In the genomic region with DNA sequence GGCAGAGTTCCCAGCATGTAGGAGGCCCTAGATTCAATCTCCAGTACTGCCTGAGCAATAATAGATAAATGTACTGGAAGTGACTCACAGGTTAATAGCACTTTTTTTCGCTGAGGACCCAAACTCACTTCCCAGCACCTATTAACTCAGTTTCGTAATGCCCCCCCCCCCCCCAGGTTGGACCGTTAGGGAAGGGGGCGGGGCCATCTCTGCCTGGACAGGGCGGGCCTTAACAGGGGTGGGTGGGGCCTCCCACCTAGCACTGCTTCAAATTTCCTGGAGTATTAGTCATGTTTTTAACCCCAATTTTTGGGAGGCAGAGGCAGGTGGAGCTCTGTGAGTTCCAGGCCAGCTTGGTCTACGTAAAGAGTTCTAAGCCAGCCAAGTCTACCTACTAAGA, we compare ENCODE assay signal across 12 mouse cellular contexts. TPM values are rescaled to one million over a fixed set of nuclear protein-coding genes. Genes with fewer than 3 reads are reported as not detected.
DNase-seq lines count a peak whose midpoint lies in the region; ATAC-seq lines count a peak whose summit lies in the region.
"Had no signal": no experiment of that assay in that cellular context is flagged by ENCODE, and none has a peak within 500 bp of the region (broad histone marks: within the 10 kb centered on the region; RNA-seq: fewer than 3 reads in every experiment).

No protein-coding gene starts in this region.

- no peaks in the 10 kb centered on the region for H3K36me3 ChIP-seq in hindbrain, embryonic 12.5 days
- no peaks in the 10 kb centered on the region for H3K36me3 ChIP-seq in hindbrain, embryonic 10.5 days
- no peaks in the 10 kb centered on the region for H3K36me3 ChIP-seq in midbrain, embryonic 15.5 days (replicated peaks)
- no peaks in the 10 kb centered on the region for H3K36me3 ChIP-seq in midbrain, embryonic 11.5 days (ENCODE audit: control insufficient read depth, insufficient read depth, low read length)
- H3K36me3 ChIP-seq: forebrain, embryonic 10.5 days; midbrain, embryonic 12.5 days had no signal

- ATAC-seq in hindbrain, embryonic 12.5 days (ENCODE audit: low FRiP score) = 0 out of 2 replicates have a peak, but pooled peaks have one; percentile 15
- peak; percentile 19; the same call in 1 of the 2 replicates for ATAC-seq in midbrain, embryonic 15.5 days (replicated peaks)
- no peak for ATAC-seq in midbrain, embryonic 11.5 days (ENCODE audit: low FRiP score)

- no peak overlapping the region for H3K9ac ChIP-seq in hindbrain, embryonic 12.5 days
- no peak overlapping the region for H3K9ac ChIP-seq in midbrain, embryonic 15.5 days
- no peak overlapping the region for H3K9ac ChIP-seq in midbrain, embryonic 11.5 days (ENCODE audit: low read length)
- H3K9ac ChIP-seq: midbrain, embryonic 12.5 days had no signal

- no peak overlapping the region for H3K27ac ChIP-seq in hindbrain, embryonic 12.5 days
- H3K27ac ChIP-seq in hindbrain, embryonic 10.5 days = no peak overlapping the region
- H3K27ac ChIP-seq in midbrain, embryonic 15.5 days = no peak overlapping the region
- no peak overlapping the region for H3K27ac ChIP-seq in midbrain, embryonic 11.5 days (ENCODE audit: low read depth, low read length)
- H3K27ac ChIP-seq: limb, embryonic 13.5 days; macrophage; midbrain, embryonic 12.5 days had no signal

- H3K27me3 ChIP-seq in hindbrain, embryonic 12.5 days = peaks cover 17% of the 10 kb centered on the region
- H3K27me3 ChIP-seq in hindbrain, embryonic 10.5 days (ENCODE audit: insufficient read depth, poor library complexity, severe bottlenecking) = peaks cover 18% of the 10 kb centered on the region
- no peaks in the 10 kb centered on the region for H3K27me3 ChIP-seq in midbrain, embryonic 15.5 days (replicated peaks)
- H3K27me3 ChIP-seq in midbrain, embryonic 11.5 days (ENCODE audit: control insufficient read depth, insufficient read depth, low read length) = 0 out of 2 replicates have a peak, but pooled peaks cover 2% of the 10 kb centered on the region
- H3K27me3 ChIP-seq: limb, embryonic 13.5 days had no signal

- WGBS in hindbrain, embryonic 12.5 days = 83% methylated on average over 6 of the region's 6 CpGs
- WGBS in hindbrain, embryonic 10.5 days = 71% methylated on average over 6 of the region's 6 CpGs
- WGBS in midbrain, embryonic 15.5 days = 82% methylated on average over 6 of the region's 6 CpGs
- 65% methylated on average over 6 of the region's 6 CpGs for WGBS in midbrain, embryonic 11.5 days

- H3K4me2 ChIP-seq in hindbrain, embryonic 12.5 days (replicated peaks) = no peak overlapping the region
- no peak overlapping the region; the same call in 1 of the 2 replicates for H3K4me2 ChIP-seq in midbrain, embryonic 15.5 days
- no peak overlapping the region for H3K4me2 ChIP-seq in midbrain, embryonic 11.5 days

- no peaks in the 10 kb centered on the region; the same call in none of the 2 replicates for H3K9me3 ChIP-seq in hindbrain, embryonic 12.5 days (replicated peaks)
- H3K9me3 ChIP-seq in hindbrain, embryonic 10.5 days = peaks cover 10% of the 10 kb centered on the region
- H3K9me3 ChIP-seq in midbrain, embryonic 15.5 days = no peaks in the 10 kb centered on the region
- no peaks in the 10 kb centered on the region for H3K9me3 ChIP-seq in midbrain, embryonic 11.5 days (ENCODE audit: control insufficient read depth, low read length)

- DNase-seq in hindbrain, embryonic 10.5 days (ENCODE audit: low spot score) = no peak
- no peak for DNase-seq in midbrain, embryonic 11.5 days (ENCODE audit: low spot score, missing footprints)
- peak; percentile 41 for DNase-seq in ZHBTc4 (ENCODE audit: low read depth, low spot score)
- peak; percentile 48 for DNase-seq in testis, postnatal 14 days (ENCODE audit: low spot score)
- no peak for DNase-seq in ovary, postnatal 10 days (ENCODE audit: low spot score)

- H3K4me3 ChIP-seq in hindbrain, embryonic 12.5 days = no peak overlapping the region
- no peak overlapping the region for H3K4me3 ChIP-seq in hindbrain, embryonic 10.5 days
- H3K4me3 ChIP-seq in midbrain, embryonic 15.5 days = no peak overlapping the region
- H3K4me3 ChIP-seq in midbrain, embryonic 11.5 days (ENCODE audit: low read depth, low read length) = no peak overlapping the region

- peaks cover 8% of the 10 kb centered on the region for H3K4me1 ChIP-seq in hindbrain, embryonic 12.5 days
- H3K4me1 ChIP-seq in hindbrain, embryonic 10.5 days (replicated peaks) = peaks cover 10% of the 10 kb centered on the region
- peaks cover 8% of the 10 kb centered on the region; the same call in 1 of the 2 replicates for H3K4me1 ChIP-seq in midbrain, embryonic 15.5 days
- H3K4me1 ChIP-seq in midbrain, embryonic 11.5 days (ENCODE audit: control insufficient read depth, insufficient read depth, low read length) = 0 out of 2 replicates have a peak, but pooled peaks cover 3% of the 10 kb centered on the region
- H3K4me1 ChIP-seq: limb, embryonic 13.5 days had no signal

RNA-seq across cellular contexts. Expression of gene Tesmin, which starts 0.6 kb away (rescaled TPM):
- 0.48 and 0.71 TPM in 2 replicates for polyA plus RNA-seq in hindbrain, embryonic 12.5 days (2016; fragmentation: Nextera tagmentation; extraction: Ambion mirVana)
- polyA plus RNA-seq in hindbrain, embryonic 10.5 days (2016; fragmentation: Nextera tagmentation; extraction: Ambion mirVana) = 0.22 and 0.39 TPM in 2 replicates
- 0.43 and 0.52 TPM in 2 replicates for polyA plus RNA-seq in midbrain, embryonic 15.5 days (2015; fragmentation: Nextera tagmentation; extraction: Ambion mirVana)
- 0.17 and 0.23 TPM in 2 replicates for polyA plus RNA-seq in midbrain, embryonic 11.5 days (2014; fragmentation: Nextera tagmentation; extraction: Ambion mirVana)

RNA-seq across cellular contexts. Expression of gene Gal, which starts 26.3 kb away (rescaled TPM):
- polyA plus RNA-seq in hindbrain, embryonic 12.5 days (2016; fragmentation: Nextera tagmentation; extraction: Ambion mirVana) = 6.2 and 8.7 TPM in 2 replicates
- polyA plus RNA-seq in hindbrain, embryonic 10.5 days (2016; fragmentation: Nextera tagmentation; extraction: Ambion mirVana) = 1.8 and 4.8 TPM in 2 replicates
- polyA plus RNA-seq in midbrain, embryonic 15.5 days (2015; fragmentation: Nextera tagmentation; extraction: Ambion mirVana) = 9.8 and 12.5 TPM in 2 replicates
- 1.5 and 2.5 TPM in 2 replicates for polyA plus RNA-seq in midbrain, embryonic 11.5 days (2014; fragmentation: Nextera tagmentation; extraction: Ambion mirVana)
- polyA plus RNA-seq: G1E, macrophage had no signal

Comparison
In these comparisons a context has a peak if more than half of its experiments do, and no peak if none do; other contexts are left out.
1. DNase-seq: peak in ZHBTc4 (single experiment) and testis, postnatal 14 days (single experiment); none in hindbrain, embryonic 10.5 days (single experiment), midbrain, embryonic 11.5 days (single experiment) and ovary, postnatal 10 days (single experiment).